Mouse (Mus musculus) midbrain, embryonic 14.5 days (tissue): Measurements from ENCODE around the gene Stxbp3. TPM values are rescaled to one million over a fixed set of nuclear protein-coding genes. Genes with fewer than 3 reads are reported as not detected.

Experiments used
- ATAC-seq: fragments of 200-750 bp; cut with Nextera tagmentation; 2 replicates; pipeline ENCODE4 v1.8.0; 2017; ENCODE audit warnings: moderate number of reproducible peaks, moderate library complexity; ENCODE audit not compliant: low FRiP score, low TSS enrichment
- DNase-seq: peaks from one replicate; pipeline ENCODE4 v3.0.0-alpha.2; 2015
- H3K27ac ChIP-seq: fragments of 300-500 bp; sonication (generic); replicated peaks from 2 replicates; pipeline ENCODE4 v1.5.1; 2014; ENCODE audit warnings: mild to moderate bottlenecking, low read depth, low read length, moderate library complexity
- H3K27me3 ChIP-seq: fragments of 300-500 bp; sonication (generic); 2 replicates; pipeline ENCODE4 v1.6.1; 2014; ENCODE audit warnings: low read length, control low read depth, mixed read lengths; ENCODE audit not compliant: control insufficient read depth, insufficient read depth
- H3K36me3 ChIP-seq: fragments of 300-500 bp; sonication (generic); 2 replicates; pipeline ENCODE4 v1.6.1; 2014; ENCODE audit warnings: low read length, control low read depth; ENCODE audit not compliant: control insufficient read depth, insufficient read depth
- H3K4me1 ChIP-seq: fragments of 300-500 bp; sonication (generic); 2 replicates; pipeline ENCODE4 v1.6.1; 2014; ENCODE audit warnings: mild to moderate bottlenecking, antibody characterized with exemption, low read length, control low read depth; ENCODE audit not compliant: control insufficient read depth, insufficient read depth
- H3K4me2 ChIP-seq: fragments of 300-500 bp; sonication (generic); 2 replicates; pipeline ENCODE4 v1.6.1; 2014; ENCODE audit warnings: mild to moderate bottlenecking, low read length, moderate library complexity
- H3K4me3 ChIP-seq: fragments of 300-500 bp; sonication (generic); replicated peaks from 2 replicates; pipeline ENCODE4 v1.5.1; 2014; ENCODE audit warnings: low read depth, low read length
- H3K9ac ChIP-seq: fragments of 300-500 bp; sonication (generic); replicated peaks from 2 replicates; pipeline ENCODE4 v1.6.1; 2014; ENCODE audit warnings: mild to moderate bottlenecking, low read length, moderate library complexity
- H3K9me3 ChIP-seq: fragments of 300-500 bp; sonication (generic); 2 replicates; pipeline ENCODE4 v1.6.1; 2016; ENCODE audit warnings: low read length, control low read depth, mixed read lengths; ENCODE audit not compliant: control insufficient read depth
- WGBS: fragments of 180-500 bp; shearing (Covaris S2); extraction: QIAGEN DNeasy Blood & Tissue Kit; methylation state at CpG from one replicate; pipeline ENCODE4 v1.1.7; 2014; 5-methylcytosine and 5-hydroxymethylcytosine counted together
- polyA plus RNA-seq: library from polyadenylated mRNA; unstranded; fragments of >200 nt; fragmentation: Nextera tagmentation; extraction: Ambion mirVana; gene quantifications from 2 replicates; pipeline ENCODE4 v1.2.1, GENCODE M21; 2014

The Stxbp3 gene
- polyA plus RNA-seq, 1 experiment from 2014 or later = 16.0 TPM

DNA sequence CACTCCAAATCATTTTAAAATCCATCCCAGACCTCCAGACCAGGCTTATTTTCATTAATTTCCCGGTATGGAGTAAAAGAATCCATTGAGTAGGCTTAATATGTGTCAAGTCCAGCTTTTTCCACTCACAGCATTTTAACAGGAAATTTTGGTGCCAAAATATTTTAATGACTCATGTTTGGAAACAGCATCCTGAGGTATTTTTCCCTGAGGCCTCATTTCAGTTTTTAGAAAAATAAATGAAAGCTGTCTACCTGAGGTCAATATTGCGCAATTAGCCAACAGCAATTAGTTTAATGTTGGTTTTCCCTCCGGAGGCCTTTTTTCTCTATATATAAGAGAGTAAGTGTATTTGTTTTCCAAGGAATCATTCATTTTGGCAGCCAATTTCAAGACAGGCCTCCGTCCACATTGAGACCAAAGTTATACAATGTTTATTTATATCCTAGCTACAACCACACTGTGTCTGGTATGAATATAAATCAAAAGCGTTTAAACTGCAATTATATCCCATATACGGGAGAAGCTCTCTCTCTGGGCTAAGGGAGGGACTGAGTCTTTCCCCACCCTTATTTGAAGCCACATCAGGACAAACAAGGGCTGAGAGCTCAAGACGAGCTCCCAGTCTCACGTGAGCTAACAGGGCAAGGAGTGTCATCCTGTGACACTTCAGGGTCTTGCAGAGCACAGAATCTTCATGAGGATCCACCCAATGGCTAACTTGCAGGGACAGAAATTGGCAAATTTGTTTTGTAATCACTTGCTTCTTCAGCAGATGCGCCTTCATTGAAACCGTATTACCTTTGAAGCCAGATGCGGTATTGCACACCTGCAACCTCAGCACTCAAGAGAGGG lies 80.5 kb downstream of the Stxbp3 start:
- ATAC-seq (no peak), DNase-seq (no peak)
- H3K4me2 ChIP-seq = no peak overlapping the region
- H3K36me3 ChIP-seq = no peaks in the 10 kb centered on the region
- 93% methylated on average over 11 of the region's 11 CpGs for WGBS
- no peak overlapping the region for H3K27ac ChIP-seq
- H3K9ac ChIP-seq = no peak overlapping the region
- H3K4me1 ChIP-seq = no peaks in the 10 kb centered on the region
- no peaks in the 10 kb centered on the region for H3K27me3 ChIP-seq
- no peaks in the 10 kb centered on the region for H3K9me3 ChIP-seq
- no peak overlapping the region for H3K4me3 ChIP-seq

DNA sequence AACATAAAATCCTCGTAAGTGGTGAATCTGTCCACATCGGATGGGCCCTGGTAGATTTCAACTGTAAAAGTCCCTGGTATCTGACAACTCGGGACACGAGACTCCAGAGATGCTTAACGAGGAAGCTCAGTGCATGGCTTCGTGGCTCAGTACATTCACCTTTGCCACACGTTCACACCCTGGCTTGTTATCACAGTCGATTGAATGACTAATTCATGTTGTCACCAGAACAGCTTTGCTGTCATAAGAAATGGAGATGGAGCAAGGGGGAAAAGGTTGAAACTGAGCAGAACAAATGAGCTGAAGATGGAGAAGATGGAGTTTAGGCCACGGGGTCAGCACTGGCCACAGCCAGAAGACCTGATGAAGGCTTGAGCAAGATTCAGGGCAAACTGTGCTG lies 82.8 kb downstream of the Stxbp3 start:
- Histone ChIP-seq H3K27me3 (no peaks in the 10 kb centered on the region), H3K4me3 (no peak overlapping the region), H3K9ac (no peak overlapping the region), H3K9me3 (no peaks in the 10 kb centered on the region), H3K36me3 (no peaks in the 10 kb centered on the region), H3K27ac (no peak overlapping the region), H3K4me1 (no peaks in the 10 kb centered on the region), H3K4me2 (no peak overlapping the region)
- DNase-seq = no peak
- 84% methylated on average over 9 of the region's 9 CpGs for WGBS
- no peak for ATAC-seq

DNA sequence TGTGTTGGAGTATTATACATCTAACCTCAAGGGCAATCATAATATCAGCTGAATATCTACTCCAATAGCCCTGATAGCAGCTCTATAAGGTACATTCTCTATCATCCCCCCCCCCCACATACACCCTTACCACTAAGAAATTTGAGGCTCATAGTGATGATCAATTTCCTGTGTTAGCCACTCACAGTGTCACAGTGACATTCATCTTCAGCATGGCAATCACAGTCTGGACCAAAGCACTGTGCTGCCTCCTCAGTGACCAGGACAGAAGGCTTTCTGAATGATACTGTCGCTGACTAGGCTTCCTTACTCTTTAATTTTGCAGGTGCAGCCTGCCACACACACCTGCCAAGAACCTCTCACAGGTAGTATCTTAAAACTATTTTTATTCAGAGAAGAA lies 84.2 kb downstream of the Stxbp3 start:
- Histone ChIP-seq H3K9me3 (no peaks in the 10 kb centered on the region), H3K9ac (no peak overlapping the region), H3K27ac (no peak overlapping the region), H3K4me2 (no peak overlapping the region), H3K36me3 (no peaks in the 10 kb centered on the region), H3K27me3 (no peaks in the 10 kb centered on the region), H3K4me3 (no peak overlapping the region), H3K4me1 (no peaks in the 10 kb centered on the region)
- 85% methylated on average over 1 of the region's 1 CpGs for WGBS
- ATAC-seq (no peak), DNase-seq (no peak)

DNA sequence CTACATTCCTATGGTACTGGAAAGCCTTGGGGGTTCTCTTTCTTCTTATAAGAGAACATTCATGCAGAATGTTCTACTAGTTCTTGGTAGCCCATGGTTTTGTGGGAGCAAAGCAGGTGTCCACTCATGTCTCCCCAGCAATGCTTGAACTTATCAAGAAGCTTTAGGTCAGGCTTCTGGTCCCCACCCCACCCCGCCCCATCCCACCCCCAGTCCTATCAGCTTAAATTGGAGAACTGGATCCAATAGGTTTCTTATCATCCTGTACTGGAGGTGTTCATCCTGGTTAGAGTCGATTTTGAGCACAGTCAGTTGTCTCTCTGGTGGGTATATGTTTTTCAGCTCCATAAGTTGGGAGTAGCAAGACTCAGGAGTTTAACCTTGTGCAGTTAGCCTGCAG lies 84.8 kb downstream of the Stxbp3 start:
- no peaks in the 10 kb centered on the region for H3K4me1 ChIP-seq
- no peak overlapping the region for H3K4me2 ChIP-seq
- no peak overlapping the region for H3K9ac ChIP-seq
- WGBS = 85% methylated on average over 2 of the region's 2 CpGs
- H3K9me3 ChIP-seq = no peaks in the 10 kb centered on the region
- no peaks in the 10 kb centered on the region for H3K27me3 ChIP-seq
- no peak overlapping the region for H3K4me3 ChIP-seq
- no peaks in the 10 kb centered on the region for H3K36me3 ChIP-seq
- ATAC-seq (no peak), DNase-seq (no peak)
- no peak overlapping the region for H3K27ac ChIP-seq

DNA sequence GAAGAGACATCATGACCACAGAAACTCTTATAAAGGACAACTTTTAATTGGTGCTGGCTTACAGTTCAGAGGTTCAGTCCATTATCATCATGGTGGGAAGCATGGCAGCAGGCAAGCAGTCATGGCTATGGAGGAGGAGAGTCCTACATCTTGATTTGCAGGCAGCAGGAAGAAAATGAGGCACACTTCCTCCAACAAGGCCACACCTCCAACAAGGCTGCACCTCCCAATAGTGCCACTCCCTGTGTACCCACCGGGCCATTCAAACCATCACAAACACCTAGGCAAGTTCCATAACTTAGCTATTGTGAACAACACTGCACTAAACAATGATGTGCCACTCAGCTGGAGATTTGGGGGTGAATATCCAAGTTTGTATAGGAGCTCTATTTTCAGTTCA lies 85.8 kb downstream of the Stxbp3 start:
- no peaks in the 10 kb centered on the region for H3K36me3 ChIP-seq
- no peaks in the 10 kb centered on the region for H3K4me1 ChIP-seq
- H3K27ac ChIP-seq = no peak overlapping the region
- DNase-seq (no peak), ATAC-seq (no peak)
- no peaks in the 10 kb centered on the region for H3K27me3 ChIP-seq
- no peak overlapping the region for H3K4me2 ChIP-seq
- H3K9me3 ChIP-seq = no peaks in the 10 kb centered on the region
- WGBS = 88% methylated on average over 1 of the region's 1 CpGs
- H3K9ac ChIP-seq = no peak overlapping the region
- H3K4me3 ChIP-seq = no peak overlapping the region

DNA sequence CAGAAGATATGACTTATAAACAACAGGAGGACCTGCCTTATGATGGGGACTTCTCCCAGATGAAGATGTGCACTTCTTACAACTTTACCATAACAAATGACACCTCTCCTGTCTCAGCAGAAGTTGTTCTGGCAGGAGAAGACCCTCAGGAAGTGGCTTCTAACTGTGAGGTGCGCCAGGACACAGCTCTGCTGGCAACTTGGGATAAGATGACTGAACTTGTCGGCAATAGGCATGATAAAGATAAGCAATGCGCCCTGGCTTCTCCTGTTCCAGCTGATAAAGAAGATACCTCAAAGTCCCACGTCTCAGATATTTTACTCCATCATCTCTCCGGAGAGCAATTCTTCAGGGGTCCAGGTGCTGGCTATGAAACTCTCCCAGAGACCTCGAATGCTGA lies 88.6 kb downstream of the Stxbp3 start:
- ATAC-seq (no peak), DNase-seq (no peak)
- Histone ChIP-seq H3K9me3 (no peaks in the 10 kb centered on the region), H3K4me1 (no peaks in the 10 kb centered on the region), H3K4me3 (no peak overlapping the region), H3K36me3 (no peaks in the 10 kb centered on the region), H3K4me2 (no peak overlapping the region), H3K9ac (no peak overlapping the region), H3K27me3 (no peaks in the 10 kb centered on the region), H3K27ac (no peak overlapping the region)
- WGBS = 87% methylated on average over 6 of the region's 6 CpGs

DNA sequence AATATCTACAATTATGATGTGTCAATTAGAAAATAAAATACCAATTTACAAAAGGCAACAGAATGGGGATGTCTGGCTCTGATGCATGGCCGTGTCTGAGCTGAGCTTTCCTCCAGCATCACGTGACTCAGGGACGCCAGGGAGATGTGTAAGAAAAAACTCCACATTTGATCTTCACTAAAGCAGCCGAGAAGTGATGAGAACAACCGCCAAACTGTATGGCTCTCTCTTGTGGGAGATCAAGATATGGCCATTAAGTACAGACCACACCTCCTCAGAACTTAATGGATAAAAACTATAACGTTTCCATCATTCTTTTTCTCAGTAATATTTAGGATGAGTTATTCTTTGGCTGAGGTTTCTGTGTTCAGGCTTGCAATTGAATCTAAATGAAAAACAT lies 89.3 kb downstream of the Stxbp3 start:
- H3K27me3 ChIP-seq = no peaks in the 10 kb centered on the region
- WGBS = 76% methylated on average over 6 of the region's 6 CpGs
- DNase-seq (no peak), ATAC-seq (no peak)
- no peak overlapping the region for H3K4me3 ChIP-seq
- H3K9ac ChIP-seq = no peak overlapping the region
- no peaks in the 10 kb centered on the region for H3K4me1 ChIP-seq
- no peak overlapping the region for H3K27ac ChIP-seq
- H3K4me2 ChIP-seq = no peak overlapping the region
- H3K9me3 ChIP-seq = no peaks in the 10 kb centered on the region
- no peaks in the 10 kb centered on the region for H3K36me3 ChIP-seq

DNA sequence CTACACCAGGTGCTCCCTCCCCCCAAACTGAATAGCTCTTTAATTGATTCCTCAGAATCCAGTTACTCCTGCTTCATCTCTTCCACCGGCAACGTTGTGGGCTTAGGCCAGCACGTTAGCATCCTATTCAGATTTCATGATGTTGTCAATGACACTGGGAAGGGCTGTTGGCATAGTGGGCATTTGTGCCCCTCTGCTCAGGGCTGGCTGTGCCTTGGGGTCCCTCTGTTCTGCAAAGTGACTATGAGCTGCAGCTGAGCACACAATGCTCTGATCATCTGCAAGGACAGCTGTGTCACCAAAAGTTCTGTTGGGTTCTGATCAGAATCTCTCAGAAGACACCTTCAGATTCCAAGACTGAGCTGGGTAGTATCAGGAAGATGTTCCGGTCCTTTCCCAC lies 96.3 kb downstream of the Stxbp3 start:
- H3K9ac ChIP-seq = no peak overlapping the region
- H3K27me3 ChIP-seq = no peaks in the 10 kb centered on the region
- no peak overlapping the region for H3K4me3 ChIP-seq
- H3K9me3 ChIP-seq = no peaks in the 10 kb centered on the region
- H3K36me3 ChIP-seq = no peaks in the 10 kb centered on the region
- no peak for ATAC-seq
- WGBS = 74% methylated on average over 4 of the region's 4 CpGs
- no peak for DNase-seq
- H3K4me1 ChIP-seq = no peaks in the 10 kb centered on the region
- H3K27ac ChIP-seq = no peak overlapping the region
- H3K4me2 ChIP-seq = no peak overlapping the region
